Mouse (Mus musculus): ENCODE data around the gene Armc7. TPM values are rescaled to one million over a fixed set of nuclear protein-coding genes. Genes with fewer than 3 reads are reported as not detected.

The Armc7 gene
- total and polyA plus RNA-seq, 3 experiments: 1.9 to 3.3 (median 2.7) TPM

- 19% methylated on average over 8 of the region's 8 CpGs for WGBS
- H3K4me3 ChIP-seq: peak overlapping the region; percentile 94
- no peaks in the 10 kb centered on the region; the same call in 1 of the 2 replicates for H3K79me2 ChIP-seq (replicated peaks; ENCODE audit: control insufficient read depth, insufficient read depth, low read length)
- peak in 1 of 2 experiments; percentile 61 for DNase-seq
- H3K27ac ChIP-seq: peak overlapping the region; percentile 75
- H3K27me3 ChIP-seq (ENCODE audit: control insufficient read depth, insufficient read depth, low read length): no peaks in the 10 kb centered on the region
- TF ChIP-seq EP300 (IDR thresholded peaks at IDR 0.05; ENCODE audit: insufficient read depth, low read depth, low read length): no peak
- TF ChIP-seq CTCF (IDR thresholded peaks at IDR 0.05): no peak
- TF ChIP-seq POLR2A (IDR thresholded peaks at IDR 0.05; ENCODE audit: insufficient read depth, low read depth, low read length): 0 out of 2 replicates have a peak, but pooled peaks have one; percentile 45
- intact Hi-C loops (cut with DNase I): loop anchor here (2.0 kb wide), 1 partner anchor 22 kb away; the partner anchor contains the start of gene Nt5c
- H3K4me1 ChIP-seq (ENCODE audit: control insufficient read depth, insufficient read depth, low read length): peaks cover 18% of the 10 kb centered on the region
- peak overlapping the region; percentile 90; the same call in 1 of the 2 replicates for H3K9ac ChIP-seq (ENCODE audit: low read depth, low read length)
- no peaks in the 10 kb centered on the region for H3K36me3 ChIP-seq (ENCODE audit: control insufficient read depth, insufficient read depth, low read length)
These were observed 37.1 kb downstream of the Armc7 start for GRCm38 (mm10) chr11:115512407-115513183.

- Histone ChIP-seq H3K27me3 (ENCODE audit: control insufficient read depth, insufficient read depth, low read length) (no peaks in the 10 kb centered on the region), H3K36me3 (ENCODE audit: control insufficient read depth, insufficient read depth, low read length) (no peaks in the 10 kb centered on the region), H3K79me2 (replicated peaks; ENCODE audit: control insufficient read depth, insufficient read depth, low read length) (no peaks in the 10 kb centered on the region; the same call in 1 of the 2 replicates), H3K4me3 (peak overlapping the region; percentile 94), H3K9ac (ENCODE audit: low read depth, low read length) (peak overlapping the region; percentile 90), H3K27ac (peak overlapping the region; percentile 75), H3K4me1 (ENCODE audit: control insufficient read depth, insufficient read depth, low read length) (peaks cover 18% of the 10 kb centered on the region)
- intact Hi-C loops (cut with DNase I): loop anchor here (1.0 to 2.0 kb wide), 2 partner anchors 22 to 23 kb away; partner anchors contain the start of gene Nt5c
- TF ChIP-seq POLR2A (IDR thresholded peaks at IDR 0.05; ENCODE audit: insufficient read depth, low read depth, low read length) (no peak), EP300 (IDR thresholded peaks at IDR 0.05; ENCODE audit: insufficient read depth, low read depth, low read length) (no peak), CTCF (IDR thresholded peaks at IDR 0.05) (no peak)
- peak in 1 of 2 experiments; percentile 53 for DNase-seq
- under 1% methylated on average over 57 of the region's 57 CpGs for WGBS
These were observed 38.1 kb downstream of the Armc7 start for GRCm38 (mm10) chr11:115513271-115514237.

- no peaks in the 10 kb centered on the region for H3K36me3 ChIP-seq (ENCODE audit: control insufficient read depth, insufficient read depth, low read length)
- under 1% methylated on average over 24 of the region's 24 CpGs for WGBS
- intact Hi-C loops (cut with DNase I): loop anchor here (1.0 kb wide), 1 partner anchor 21 kb away; no protein-coding TSS in a partner anchor
- H3K27ac ChIP-seq: peak within 1 kb of the TSS; percentile 75
- no peaks in the 10 kb centered on the region for H3K27me3 ChIP-seq (ENCODE audit: control insufficient read depth, insufficient read depth, low read length)
- H3K9ac ChIP-seq (ENCODE audit: low read depth, low read length): peak within 1 kb of the TSS; percentile 90
- no peaks in the 10 kb centered on the region; the same call in 1 of the 2 replicates for H3K79me2 ChIP-seq (replicated peaks; ENCODE audit: control insufficient read depth, insufficient read depth, low read length)
- H3K4me1 ChIP-seq (ENCODE audit: control insufficient read depth, insufficient read depth, low read length): peaks cover 18% of the 10 kb centered on the region
- TF ChIP-seq POLR2A (IDR thresholded peaks at IDR 0.05; ENCODE audit: insufficient read depth, low read depth, low read length) (peak; percentile 100), CTCF (IDR thresholded peaks at IDR 0.05) (no peak), EP300 (IDR thresholded peaks at IDR 0.05; ENCODE audit: insufficient read depth, low read depth, low read length) (peak; percentile 52; the same call in 1 of the 2 replicates)
- DNase-seq: peak; percentile 96 to 97
- H3K4me3 ChIP-seq: peak within 1 kb of the TSS; percentile 94
These were observed 38.8 kb downstream of the Armc7 start, which contains the start of gene Jpt1 for GRCm38 (mm10) chr11:115514238-115514663. Gene Jpt1 (minus strand): TSS chr11:115514387.

GRCm38 (mm10) chr11:115515021-115515420, 39.6 kb downstream of the Armc7 start:
- TF ChIP-seq CTCF (IDR thresholded peaks at IDR 0.05) (no peak), POLR2A (IDR thresholded peaks at IDR 0.05; ENCODE audit: insufficient read depth, low read depth, low read length) (no peak), EP300 (IDR thresholded peaks at IDR 0.05; ENCODE audit: insufficient read depth, low read depth, low read length) (no peak)
- 63% methylated on average over 6 of the region's 6 CpGs for WGBS

GRCm38 (mm10) chr11:115516942-115517341, 41.5 kb downstream of the Armc7 start:
- Histone ChIP-seq H3K27me3 (ENCODE audit: control insufficient read depth, insufficient read depth, low read length) (no peaks in the 10 kb centered on the region), H3K4me3 (no peak overlapping the region), H3K36me3 (ENCODE audit: control insufficient read depth, insufficient read depth, low read length) (no peaks in the 10 kb centered on the region), H3K27ac (no peak overlapping the region), H3K4me1 (ENCODE audit: control insufficient read depth, insufficient read depth, low read length) (peaks cover 11% of the 10 kb centered on the region), H3K79me2 (replicated peaks; ENCODE audit: control insufficient read depth, insufficient read depth, low read length) (no peaks in the 10 kb centered on the region), H3K9ac (ENCODE audit: low read depth, low read length) (no peak overlapping the region)
- intact Hi-C loops (cut with DNase I): no loop called here
- 80% methylated on average over 5 of the region's 5 CpGs for WGBS
- no peak for DNase-seq
- TF ChIP-seq CTCF (IDR thresholded peaks at IDR 0.05): no peak
- no peak for TF ChIP-seq POLR2A (IDR thresholded peaks at IDR 0.05; ENCODE audit: insufficient read depth, low read depth, low read length)
- TF ChIP-seq EP300 (IDR thresholded peaks at IDR 0.05; ENCODE audit: insufficient read depth, low read depth, low read length): no peak

More at GRCm38 (mm10) chr11:115515021-115515420, 39.6 kb downstream of the Armc7 start:
- intact Hi-C loops (cut with DNase I): no loop called here
- H3K79me2 ChIP-seq (replicated peaks; ENCODE audit: control insufficient read depth, insufficient read depth, low read length): no peaks in the 10 kb centered on the region; the same call in 1 of the 2 replicates
- DNase-seq: no peak
- H3K4me1 ChIP-seq (ENCODE audit: control insufficient read depth, insufficient read depth, low read length): peaks cover 13% of the 10 kb centered on the region
- no peak overlapping the region for H3K9ac ChIP-seq (ENCODE audit: low read depth, low read length)
- no peaks in the 10 kb centered on the region for H3K27me3 ChIP-seq (ENCODE audit: control insufficient read depth, insufficient read depth, low read length)
- no peaks in the 10 kb centered on the region for H3K36me3 ChIP-seq (ENCODE audit: control insufficient read depth, insufficient read depth, low read length)
- H3K4me3 ChIP-seq: no peak overlapping the region
- no peak overlapping the region for H3K27ac ChIP-seq
